Mouse (Mus musculus) hindbrain, postnatal 0 days (tissue): ENCODE results near the gene Zfp82. TPM values are rescaled to one million over a fixed set of nuclear protein-coding genes. Genes with fewer than 3 reads are reported as not detected.

ENCODE experiments used
- ATAC-seq: fragments of 200-750 bp; cut with Nextera tagmentation; 2 replicates; pipeline ENCODE4 v1.8.0; 2017; ENCODE audit warnings: mild to moderate bottlenecking, moderate TSS enrichment, moderate library complexity
- DNase-seq: peaks from one replicate; pipeline ENCODE4 v3.0.0-alpha.2; 2015; ENCODE audit warnings: low spot score
- H3K27ac ChIP-seq: fragments of 300-500 bp; sonication (generic); 2 replicates; pipeline ENCODE4 v1.5.1; 2014; ENCODE audit warnings: mild to moderate bottlenecking
- H3K27me3 ChIP-seq: fragments of 300-500 bp; sonication (generic); 2 replicates; pipeline ENCODE4 v1.6.1; 2014; ENCODE audit warnings: low read length, mixed read lengths; ENCODE audit not compliant: insufficient read depth
- H3K36me3 ChIP-seq: fragments of 300-500 bp; sonication (generic); 2 replicates; pipeline ENCODE4 v1.6.1; 2014; ENCODE audit warnings: low read length, mixed read lengths; ENCODE audit not compliant: insufficient read depth
- H3K4me1 ChIP-seq: fragments of 300-500 bp; sonication (generic); 2 replicates; pipeline ENCODE4 v1.6.1; 2014; ENCODE audit warnings: antibody characterized with exemption, low read length, mixed read lengths; ENCODE audit not compliant: insufficient read depth
- H3K4me2 ChIP-seq: fragments of 300-500 bp; sonication (generic); 2 replicates; pipeline ENCODE4 v1.6.1; 2014; ENCODE audit warnings: low read depth, mild to moderate bottlenecking, low read length, moderate library complexity, mixed read lengths
- H3K4me3 ChIP-seq: fragments of 300-500 bp; sonication (generic); 2 replicates; pipeline ENCODE4 v1.5.1; 2014; ENCODE audit warnings: low read length
- H3K9ac ChIP-seq: fragments of 300-500 bp; sonication (generic); replicated peaks from 2 replicates; pipeline ENCODE4 v1.6.1; 2014; ENCODE audit warnings: mild to moderate bottlenecking, low read length, moderate library complexity, mixed read lengths
- H3K9me3 ChIP-seq: fragments of 300-500 bp; sonication (generic); 2 replicates; pipeline ENCODE4 v1.6.1; 2016; ENCODE audit warnings: low read length, mixed read lengths
- CTCF ChIP-seq: IDR thresholded peaks from 2 replicates; pipeline ENCODE4 v1.5.1; 2016; ENCODE audit warnings: antibody characterized with exemption, control low read depth, low read depth
- WGBS: fragments of 180-500 bp; shearing (Covaris S2); extraction: QIAGEN DNeasy Blood & Tissue Kit; methylation state at CpG from one replicate; pipeline ENCODE4 v1.1.7; 2014; 5-methylcytosine and 5-hydroxymethylcytosine counted together
- polyA plus RNA-seq: library from polyadenylated mRNA; unstranded; fragments of >200 nt; fragmentation: Nextera tagmentation; extraction: Ambion mirVana; gene quantifications from 2 replicates; pipeline ENCODE4 v1.2.1, GENCODE M21; 2015
- total RNA-seq: library from RNA; depleted of rRNA; stranded (reverse); fragments of >200 nt; gene quantifications from 2 replicates; pipeline ENCODE4 v1.2.3, GENCODE M21; 2014

Zfp82 gene
- total and polyA plus RNA-seq, 2 experiments from 2014 or later: 4.0 to 5.4 TPM

GRCm38 (mm10) chr7:30095551-30096125 is 22.9 kb upstream of the Zfp82 start:
- peak overlapping the region; percentile 82 for H3K9ac ChIP-seq
- no peak for ATAC-seq
- no peaks in the 10 kb centered on the region for H3K9me3 ChIP-seq
- TF ChIP-seq CTCF: no peak
- peak overlapping the region; percentile 69 for H3K4me3 ChIP-seq
- 0 out of 2 replicates have a peak, but pooled peaks cover 4% of the 10 kb centered on the region for H3K4me1 ChIP-seq
- H3K27ac ChIP-seq: peak overlapping the region; percentile 97
- no peaks in the 10 kb centered on the region for H3K36me3 ChIP-seq
- peak; percentile 6 for DNase-seq
- 3% methylated on average over 5 of the region's 5 CpGs for WGBS
- peak overlapping the region; percentile 76 for H3K4me2 ChIP-seq
- no peaks in the 10 kb centered on the region for H3K27me3 ChIP-seq

GRCm38 (mm10) chr7:30094646-30095429 is 22.1 kb upstream of the Zfp82 start, which contains the start of gene Zfp260:
Gene Zfp260 (plus strand): TSS chr7:30094777.
- H3K9ac ChIP-seq: peak within 1 kb of the TSS; percentile 82
- H3K9me3 ChIP-seq: no peaks in the 10 kb centered on the region
- H3K36me3 ChIP-seq: no peaks in the 10 kb centered on the region
- peak within 1 kb of the TSS; percentile 76 for H3K4me2 ChIP-seq
- peak; percentile 46 for TF ChIP-seq CTCF
- H3K4me3 ChIP-seq: peak within 1 kb of the TSS; percentile 69
- peak; percentile 97 for DNase-seq
- H3K27ac ChIP-seq: peak within 1 kb of the TSS; percentile 97
- 0 out of 2 replicates have a peak, but pooled peaks cover 4% of the 10 kb centered on the region for H3K4me1 ChIP-seq
- ATAC-seq: peak; percentile 84
- WGBS: under 1% methylated on average over 26 of the region's 26 CpGs
- H3K27me3 ChIP-seq: no peaks in the 10 kb centered on the region

- Histone ChIP-seq H3K4me2 (peak overlapping the region; percentile 76), H3K9me3 (no peaks in the 10 kb centered on the region), H3K4me3 (peak overlapping the region; percentile 69; the same call in 1 of the 2 replicates), H3K27me3 (no peaks in the 10 kb centered on the region), H3K36me3 (no peaks in the 10 kb centered on the region), H3K9ac (no peak overlapping the region), H3K4me1 (peaks cover 9% of the 10 kb centered on the region; the same call in 1 of the 2 replicates), H3K27ac (peak overlapping the region; percentile 97; the same call in 1 of the 2 replicates)
- 70% methylated on average over 6 of the region's 6 CpGs for WGBS
- ATAC-seq: no peak
- DNase-seq: no peak
- no peak for TF ChIP-seq CTCF
These were observed 21.3 kb upstream of the Zfp82 start for GRCm38 (mm10) chr7:30093918-30094415.

GRCm38 (mm10) chr7:30092666-30093065 is 20.0 kb upstream of the Zfp82 start:
- no peak for TF ChIP-seq CTCF
- peaks cover 9% of the 10 kb centered on the region; the same call in 1 of the 2 replicates for H3K4me1 ChIP-seq
- no peak overlapping the region for H3K9ac ChIP-seq
- no peaks in the 10 kb centered on the region for H3K36me3 ChIP-seq
- H3K4me2 ChIP-seq: no peak overlapping the region
- no peak overlapping the region for H3K27ac ChIP-seq
- DNase-seq (no peak), ATAC-seq (no peak)
- no peak overlapping the region for H3K4me3 ChIP-seq
- H3K27me3 ChIP-seq: no peaks in the 10 kb centered on the region
- H3K9me3 ChIP-seq: no peaks in the 10 kb centered on the region
- 84% methylated on average over 9 of the region's 9 CpGs for WGBS

GRCm38 (mm10) chr7:30090970-30091585 is 18.4 kb upstream of the Zfp82 start:
- peak overlapping the region; percentile 81 for H3K4me2 ChIP-seq
- WGBS: 7% methylated on average over 9 of the region's 9 CpGs
- H3K4me1 ChIP-seq: peaks cover 9% of the 10 kb centered on the region; the same call in 1 of the 2 replicates
- H3K9me3 ChIP-seq: no peaks in the 10 kb centered on the region
- H3K4me3 ChIP-seq: peak overlapping the region; percentile 66
- no peaks in the 10 kb centered on the region for H3K27me3 ChIP-seq
- peak; percentile 66 for TF ChIP-seq CTCF
- H3K9ac ChIP-seq: peak overlapping the region; percentile 61
- H3K36me3 ChIP-seq: no peaks in the 10 kb centered on the region; the same call in 1 of the 2 replicates
- peak overlapping the region; percentile 79 for H3K27ac ChIP-seq
- DNase-seq: peak; percentile 76
- no peak for ATAC-seq
